Mouse (Mus musculus): Measurements from ENCODE around the gene Adam10.

The Adam10 gene

GRCm38 (mm10) chr9:70678682-70679131, at the start of gene Adam10:
Gene Adam10, plus strand, starts transcription at chr9:70678997.
- peak; percentile 99 for DNase-seq (ENCODE audit: low read depth, low spot score)

- no peak for DNase-seq (ENCODE audit: low read depth, low spot score)
These were observed 49.1 kb upstream of the Adam10 start for GRCm38 (mm10) chr9:70629711-70630110.

DNA sequence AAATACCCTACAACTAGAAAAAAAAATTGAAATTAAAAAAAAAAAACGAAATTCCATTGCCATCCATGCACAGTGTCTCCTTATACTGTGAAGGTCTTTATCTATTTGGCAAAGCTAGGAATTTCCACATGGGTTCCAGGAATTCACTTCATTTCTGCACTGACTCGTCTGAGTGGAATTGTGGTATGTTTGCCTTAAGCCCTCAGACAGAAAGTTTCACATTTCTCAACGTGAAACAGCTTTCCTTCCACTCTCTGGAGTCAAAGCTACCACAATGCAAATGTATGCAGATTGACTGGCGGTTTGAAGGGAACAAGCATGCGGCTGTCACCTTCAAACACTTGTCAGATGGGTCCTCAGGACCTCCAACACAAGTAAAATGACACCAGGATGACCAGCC, 47.1 kb upstream of the Adam10 start:
- DNase-seq (ENCODE audit: low read depth, low spot score) = no peak

- no peak for DNase-seq (ENCODE audit: low read depth, low spot score)
These were observed 42.0 kb upstream of the Adam10 start for GRCm38 (mm10) chr9:70636748-70637147.

DNA sequence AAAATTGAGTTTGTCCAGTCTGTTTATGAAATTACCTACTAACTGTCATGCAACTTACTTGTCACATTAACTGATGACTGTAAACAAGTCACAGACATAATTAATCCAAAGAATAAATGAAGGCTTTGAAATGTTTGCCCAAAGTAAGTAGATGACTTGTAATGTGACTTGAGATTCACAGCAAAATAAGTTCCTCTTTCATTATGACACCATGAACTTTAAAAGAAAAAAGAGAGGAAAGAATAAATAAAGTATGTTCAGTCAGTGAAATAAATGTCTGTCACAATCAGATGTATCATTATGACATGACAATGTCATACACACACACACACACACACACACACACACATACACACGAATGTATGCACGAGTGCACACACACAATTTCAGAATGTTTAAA, 28.5 kb upstream of the Adam10 start:
- no peak for DNase-seq (ENCODE audit: low read depth, low spot score)

DNA sequence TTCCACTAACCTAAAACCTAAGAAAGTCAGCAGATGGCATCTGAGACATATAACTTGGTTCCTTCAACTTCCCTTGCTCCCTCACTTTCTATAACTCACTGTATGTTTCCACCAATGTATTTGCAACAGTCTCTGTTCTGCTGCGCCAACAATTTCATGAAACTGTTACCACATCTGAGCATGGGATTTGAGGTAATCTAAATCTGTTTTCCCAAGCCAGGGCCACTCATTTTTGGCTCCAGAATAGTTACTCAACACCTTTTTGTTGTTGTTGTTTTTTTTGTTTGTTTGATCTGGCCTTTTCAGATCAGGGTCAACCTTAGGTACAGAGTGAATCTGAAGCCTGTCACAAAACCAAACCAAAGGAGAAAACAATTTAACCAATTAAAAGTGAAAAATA, 27.8 kb upstream of the Adam10 start:
- DNase-seq (ENCODE audit: low read depth, low spot score) = no peak

- no peak for DNase-seq (ENCODE audit: low read depth, low spot score)
These were observed 26.6 kb upstream of the Adam10 start for GRCm38 (mm10) chr9:70652221-70652620.

GRCm38 (mm10) chr9:70653875-70654274, 24.9 kb upstream of the Adam10 start:
- DNase-seq (ENCODE audit: low read depth, low spot score) = no peak

DNA sequence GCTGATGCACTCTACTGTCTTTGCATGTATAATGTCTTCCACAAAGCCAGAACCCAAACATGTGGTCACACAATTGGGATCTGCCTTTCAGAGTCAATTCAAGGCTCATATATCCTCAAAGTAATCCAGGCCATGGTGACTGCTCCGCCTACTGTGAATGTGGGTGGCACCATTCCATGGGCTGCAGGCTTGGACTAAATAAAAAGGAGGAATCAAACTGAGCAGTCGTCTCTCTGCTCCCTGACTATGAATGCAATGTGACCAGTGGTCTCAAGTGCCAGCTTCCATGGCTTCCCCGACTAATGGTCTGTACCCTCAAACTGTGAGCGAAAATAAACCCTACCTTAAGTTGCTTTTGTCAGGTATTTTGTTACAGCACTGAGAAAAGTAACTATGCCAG, 24.3 kb upstream of the Adam10 start:
- DNase-seq (ENCODE audit: low read depth, low spot score) = no peak

GRCm38 (mm10) chr9:70655764-70656129, 23.1 kb upstream of the Adam10 start:
- DNase-seq (ENCODE audit: low read depth, low spot score) = no peak

- DNase-seq (ENCODE audit: low read depth, low spot score) = peak; percentile 90
These were observed 22.4 kb upstream of the Adam10 start, which contains the start of gene Gm10642 for GRCm38 (mm10) chr9:70656130-70657007. Gene Gm10642, plus strand, starts transcription at chr9:70656251.

DNA sequence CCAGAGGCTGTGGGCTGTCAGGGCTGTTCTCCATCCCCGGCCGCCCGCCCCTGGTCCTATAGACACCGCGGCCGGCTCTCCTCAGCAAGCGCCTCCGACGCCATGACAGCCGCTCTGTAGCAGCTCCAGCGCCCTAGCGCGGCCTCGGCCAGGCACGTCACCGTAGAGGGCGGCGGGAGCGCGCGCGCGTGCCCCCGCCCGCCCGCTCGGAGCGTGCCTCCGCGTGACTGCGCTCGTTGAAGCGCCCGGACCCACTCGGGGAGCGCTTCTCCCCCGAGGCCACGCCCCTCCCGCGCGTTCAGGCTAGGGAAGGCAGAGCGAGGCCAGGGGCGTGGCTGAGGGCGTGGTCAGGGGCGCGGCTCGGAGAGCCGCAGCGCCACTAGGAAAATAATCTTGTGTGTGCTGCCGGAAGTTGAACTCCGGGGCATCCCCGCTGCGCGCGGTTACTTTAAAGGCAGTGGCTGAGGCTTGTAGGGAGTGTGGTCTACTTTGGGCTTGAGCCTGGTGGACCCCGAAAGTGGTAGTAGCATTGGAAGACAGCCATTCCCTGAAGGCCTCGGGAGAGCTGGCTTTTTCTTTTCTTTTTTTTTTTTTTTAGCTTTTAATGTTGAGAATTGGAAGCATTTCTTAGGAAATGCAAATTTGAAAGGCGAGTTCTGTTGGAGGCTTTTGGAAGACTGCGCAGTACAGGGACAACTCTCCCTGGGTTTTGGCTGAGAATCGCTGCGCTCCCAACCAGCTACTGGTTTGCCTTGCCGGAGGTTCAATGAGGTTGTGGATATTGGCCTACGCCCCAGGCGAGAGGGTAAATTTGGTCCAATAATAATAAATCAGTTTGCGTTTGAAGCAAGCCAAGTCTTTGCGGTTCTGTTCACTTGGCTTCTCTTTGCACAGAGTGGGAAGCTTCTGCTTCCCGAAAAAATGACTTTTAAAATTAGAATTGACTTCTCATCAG, 21.5 kb upstream of the Adam10 start, which contains the start of gene Mindy2:
TSS of gene Mindy2 (minus strand) at position 162 of the 955 bp plus-strand sequence.
- peak; percentile 100 for DNase-seq (ENCODE audit: low read depth, low spot score)

GRCm38 (mm10) chr9:70658266-70658665, 20.5 kb upstream of the Adam10 start:
- DNase-seq (ENCODE audit: low read depth, low spot score) = no peak

DNA sequence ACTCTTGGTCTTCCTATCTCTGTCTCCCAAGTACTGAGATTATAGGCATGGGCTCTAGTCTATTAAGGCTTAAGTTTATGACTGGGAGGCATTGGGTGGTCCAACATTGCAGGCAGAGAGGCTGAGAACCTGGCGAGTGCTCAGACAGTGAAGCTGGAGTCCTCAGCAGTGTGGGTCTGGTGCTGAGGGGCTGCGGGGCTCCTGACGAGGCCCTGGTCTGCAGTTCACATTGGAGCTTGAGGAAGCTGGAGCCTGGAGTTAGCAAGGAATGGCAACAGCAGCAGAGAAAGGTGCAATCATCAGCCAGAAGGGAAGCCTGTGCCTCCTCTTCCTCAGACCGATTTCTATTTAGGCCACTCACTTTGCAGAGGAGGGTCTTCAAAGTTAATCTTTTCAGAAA, 13.9 kb upstream of the Adam10 start:
- DNase-seq (ENCODE audit: low read depth, low spot score) = no peak

GRCm38 (mm10) chr9:70665372-70666145, 13.2 kb upstream of the Adam10 start:
- DNase-seq (ENCODE audit: low read depth, low spot score) = no peak

DNA sequence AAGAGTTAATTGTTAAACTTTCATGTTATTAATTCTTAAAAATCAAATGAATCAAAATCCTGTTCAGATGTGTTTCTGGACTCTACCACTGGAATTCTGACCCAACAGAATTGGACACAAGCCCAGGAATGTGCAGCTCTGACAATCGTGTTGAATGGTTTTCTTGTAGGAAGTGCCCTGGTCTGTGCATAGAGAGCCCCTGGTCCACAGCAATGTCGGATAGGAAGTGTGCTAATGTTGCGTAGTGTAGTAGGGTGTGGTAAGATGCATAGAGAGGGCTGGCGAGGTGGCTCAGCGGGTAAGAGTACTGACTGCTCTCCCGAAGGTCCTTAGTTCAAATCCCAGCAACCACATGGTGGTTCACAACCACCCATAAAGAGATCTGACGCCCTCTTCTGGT, 12.0 kb upstream of the Adam10 start:
- DNase-seq (ENCODE audit: low read depth, low spot score) = no peak

- DNase-seq (ENCODE audit: low read depth, low spot score) = peak; percentile 38
These were observed 10.7 kb upstream of the Adam10 start for GRCm38 (mm10) chr9:70668048-70668447.

DNA sequence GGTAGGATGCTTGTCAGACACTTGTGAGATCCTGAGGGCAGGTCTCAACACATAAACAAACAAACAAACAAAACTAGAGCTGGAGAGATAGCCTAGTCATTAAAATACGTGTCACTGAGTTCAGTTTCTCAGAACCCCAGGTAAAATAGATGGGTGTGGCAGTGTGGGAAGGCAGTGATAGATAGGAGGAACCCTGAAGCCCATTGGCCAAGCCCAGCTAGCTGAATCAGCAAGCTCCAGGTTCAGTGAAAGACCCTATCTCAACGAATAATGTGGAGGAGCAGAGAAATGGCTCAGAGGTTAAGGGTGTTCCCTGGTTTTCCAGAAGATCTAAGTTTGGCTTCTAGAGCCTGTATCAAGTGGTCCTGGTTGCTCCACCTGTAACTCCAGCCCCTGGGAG, 9.6 kb upstream of the Adam10 start:
- DNase-seq (ENCODE audit: low read depth, low spot score) = no peak

DNA sequence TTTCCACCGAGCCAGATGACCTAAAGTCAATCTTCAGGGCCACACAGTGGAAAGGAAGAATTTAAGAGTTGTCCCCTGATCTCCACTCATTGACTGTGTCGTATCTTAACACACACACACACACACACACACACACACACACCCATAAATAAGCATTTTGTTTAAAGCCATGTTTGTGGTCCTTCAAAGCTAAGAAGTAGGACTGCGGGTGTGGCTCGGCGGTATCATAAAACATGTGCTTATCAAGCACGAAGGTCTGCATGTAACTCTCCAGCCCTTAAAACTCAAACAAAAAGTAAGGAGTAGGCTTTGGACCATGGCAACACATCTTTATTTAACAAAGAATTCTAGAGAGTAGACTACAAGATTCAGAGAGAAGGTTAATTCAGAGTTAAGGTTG, 8.4 kb upstream of the Adam10 start:
- DNase-seq (ENCODE audit: low read depth, low spot score) = no peak

- peak; percentile 74 for DNase-seq (ENCODE audit: low read depth, low spot score)
These were observed 7.5 kb upstream of the Adam10 start for GRCm38 (mm10) chr9:70671278-70671677.

All from CD4-positive helper T cell, adult 2 months (primary cell).